ENCODE assay signal across 21 mouse cellular contexts in genomic region chr7:84059799-84060198, GRCm38 (mm10).
DNase-seq lines count a peak whose midpoint lies in the region; ATAC-seq lines count a peak whose summit lies in the region.
"Had no signal": no experiment of that assay in that cellular context is flagged by ENCODE, and none has a peak within 500 bp of the region (broad histone marks: within the 10 kb centered on the region; RNA-seq: fewer than 3 reads in every experiment).

No protein-coding gene starts in this region.

- no peak for DNase-seq in frontal cortex, postnatal 14 days (ENCODE audit: low spot score in 2 of 2)
- DNase-seq in layer of hippocampus, adult 9-11 months, result peak; percentile 17
- no peak for DNase-seq in layer of hippocampus, adult 9-10 months (ENCODE audit: low spot score)
- DNase-seq in brain, adult 2 months (ENCODE audit: low read depth, low spot score), result peak; percentile 39
- DNase-seq: adrenal gland, adult 8-10 months; adrenal gland, postnatal 14 days; adrenal gland, postnatal 36 days; B cell, adult 2 months; cerebellum, adult 11 months; cerebellum, adult 18-20 months; cerebellum, adult 8-10 months; cerebellum, adult 9-11 months; cerebellum, postnatal 14 days; cerebellum, postnatal 36 days; embryo, embryonic 11 days had no signal

- ATAC-seq in frontal cortex, adult (ENCODE audit: low TSS enrichment), result peak; percentile 60
- ATAC-seq: activated CD4-positive, CD25-positive, alpha-beta regulatory T cell, adult 4 months; CD4-positive, CD25-positive, alpha-beta regulatory T cell, adult 4 months; forebrain, embryonic 14.5 days; forebrain, embryonic 16.5 days; Patski had no signal

Comparison
In these comparisons a context has a peak if more than half of its experiments do, and no peak if none do; other contexts are left out.
1. DNase-seq: peak in layer of hippocampus, adult 9-11 months (single experiment) and brain, adult 2 months (single experiment); none in frontal cortex, postnatal 14 days (0 of 2) and layer of hippocampus, adult 9-10 months (single experiment).